Mouse (Mus musculus) G1E (cell line): Measurements from ENCODE around the gene Ndufs3. TPM values are rescaled to one million over a fixed set of nuclear protein-coding genes. Genes with fewer than 3 reads are reported as not detected.

ENCODE experiments used
- ATAC-seq: 2 replicates; pipeline ENCODE4 v1.8.0; 2016; ENCODE audit warnings: mild to moderate bottlenecking; ENCODE audit not compliant: insufficient number of reproducible peaks, poor library complexity, low FRiP score, severe bottlenecking; ENCODE audit errors: extremely low read depth
- DNase-seq: peaks from one replicate; pipeline ENCODE4 v3.0.0; 2012; ENCODE audit warnings: low spot score
- H3K27me3 ChIP-seq: 2 replicates; pipeline ENCODE4 v1.6.1; 2012; ENCODE audit warnings: mild to moderate bottlenecking, low read length, inconsistent platforms; ENCODE audit not compliant: insufficient read depth
- H3K36me3 ChIP-seq: replicated peaks from 2 replicates; pipeline ENCODE3; 2012; ENCODE audit warnings: mild to moderate bottlenecking, inconsistent platforms
- H3K4me1 ChIP-seq: 2 replicates; pipeline ENCODE4 v1.6.1; 2012; ENCODE audit warnings: low read depth, low read length, inconsistent platforms, mixed read lengths; ENCODE audit not compliant: insufficient read depth
- H3K4me3 ChIP-seq: 2 replicates; pipeline ENCODE4 v1.5.1; 2012; ENCODE audit warnings: low read depth, mild to moderate bottlenecking, inconsistent platforms, low read length, moderate library complexity, mixed read lengths
- H3K9me3 ChIP-seq: replicated peaks from 2 replicates; pipeline ENCODE4 v1.6.1; 2012; ENCODE audit warnings: inconsistent platforms
- CTCF ChIP-seq: IDR thresholded peaks from 2 replicates; pipeline ENCODE4 v1.5.1; 2012; ENCODE audit warnings: low read depth, low read length, inconsistent platforms, mixed read lengths
- GATA1 ChIP-seq: IDR thresholded peaks from 2 replicates; pipeline ENCODE4 v1.6.1; 2012; ENCODE audit warnings: borderline replicate concordance, low read length, inconsistent platforms, mixed read lengths
- GATA2 ChIP-seq: IDR thresholded peaks from 2 replicates; pipeline ENCODE4 v1.6.1; 2012; ENCODE audit warnings: low read depth, low read length, inconsistent platforms, borderline replicate concordance
- POLR2AphosphoS5 ChIP-seq: IDR thresholded peaks from 2 replicates; pipeline ENCODE4 v1.6.1; 2012; ENCODE audit warnings: low read depth, low read length, inconsistent platforms; ENCODE audit not compliant: insufficient replicate concordance
- TAL1 ChIP-seq: conservative IDR thresholded peaks from 2 replicates; pipeline ENCODE4 v1.6.1; 2012; ENCODE audit warnings: low read depth, low read length, inconsistent platforms, mixed read lengths
- polyA plus RNA-seq: library from polyadenylated mRNA; stranded (reverse); fragments of >175 nt; gene quantifications from 2 replicates; pipeline ENCODE4 v1.2.3, GENCODE M21; 2012
- total RNA-seq, 2 experiments: library from RNA; stranded (forward) in 1 of 2; stranded (reverse) in 1 of 2; fragments of 200-1000 nt in 1 of 2; fragments of >200 nt in 1 of 2; fragmentation: Nextera tagmentation in 1 of 2; gene quantifications; 2 replicates each; pipeline ENCODE4 v1.2.3; 2014 to 2017

Gene Ndufs3
- total and polyA plus RNA-seq, 3 experiments: 86.8 to 131 (median 106) TPM

DNA sequence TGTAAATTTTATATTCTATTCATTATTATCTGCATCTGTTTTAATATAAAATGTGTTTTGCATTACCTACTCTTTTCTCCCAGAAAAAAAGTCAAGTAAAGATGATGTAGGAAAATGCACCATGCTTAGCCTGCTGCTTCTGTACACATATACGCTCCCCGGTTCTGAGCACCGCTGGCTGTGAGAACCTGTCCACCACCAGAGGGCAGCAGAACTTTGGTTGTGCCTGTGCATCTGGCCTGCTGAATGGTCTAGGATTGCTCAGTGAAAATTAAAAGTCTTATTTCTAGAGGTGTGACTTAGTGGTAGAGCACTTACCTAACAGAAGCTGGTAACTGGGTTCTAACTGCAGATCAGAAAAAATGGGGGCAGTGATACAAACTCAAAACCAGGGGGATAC lies 38.1 kb downstream of the Ndufs3 start:
- H3K36me3 ChIP-seq: peaks cover 66% of the 10 kb centered on the region
- H3K27me3 ChIP-seq: no peaks in the 10 kb centered on the region
- no peak overlapping the region for H3K4me3 ChIP-seq
- DNase-seq (no peak), ATAC-seq (0 out of 2 replicates have a peak, but pooled peaks have one; percentile 41)
- H3K4me1 ChIP-seq: peaks cover 49% of the 10 kb centered on the region
- no peak for TF ChIP-seq GATA1
- TF ChIP-seq CTCF: peak; percentile 49; the same call in 1 of the 2 replicates
- H3K9me3 ChIP-seq: no peaks in the 10 kb centered on the region

DNA sequence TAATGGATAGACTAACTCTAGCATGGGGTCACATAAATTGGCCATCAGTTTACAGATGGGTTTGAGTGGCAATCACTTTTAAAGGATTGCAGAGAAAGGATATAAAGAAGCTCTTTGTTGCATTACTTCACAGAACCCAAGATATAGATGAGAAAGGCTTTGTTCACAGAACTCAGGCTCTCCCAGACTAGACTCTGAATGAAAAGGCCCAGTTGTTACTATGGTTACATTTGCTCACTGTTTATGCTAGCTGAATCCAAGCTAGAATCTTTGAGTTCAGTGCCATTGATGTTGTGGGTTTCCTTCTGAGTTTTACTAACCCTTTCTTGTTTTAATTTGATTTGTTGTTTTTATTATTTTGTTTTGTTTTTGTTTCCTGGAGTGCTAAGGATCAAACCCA lies 40.4 kb downstream of the Ndufs3 start:
- DNase-seq (no peak), ATAC-seq (no peak)
- TF ChIP-seq GATA2: no peak
- no peak for TF ChIP-seq TAL1
- no peak for TF ChIP-seq GATA1
- TF ChIP-seq CTCF: no peak
- TF ChIP-seq POLR2AphosphoS5: no peak
- H3K4me3 ChIP-seq: no peak overlapping the region
- no peaks in the 10 kb centered on the region for H3K27me3 ChIP-seq
- peaks cover 88% of the 10 kb centered on the region for H3K36me3 ChIP-seq
- no peaks in the 10 kb centered on the region for H3K9me3 ChIP-seq
- peaks cover 26% of the 10 kb centered on the region for H3K4me1 ChIP-seq

DNA sequence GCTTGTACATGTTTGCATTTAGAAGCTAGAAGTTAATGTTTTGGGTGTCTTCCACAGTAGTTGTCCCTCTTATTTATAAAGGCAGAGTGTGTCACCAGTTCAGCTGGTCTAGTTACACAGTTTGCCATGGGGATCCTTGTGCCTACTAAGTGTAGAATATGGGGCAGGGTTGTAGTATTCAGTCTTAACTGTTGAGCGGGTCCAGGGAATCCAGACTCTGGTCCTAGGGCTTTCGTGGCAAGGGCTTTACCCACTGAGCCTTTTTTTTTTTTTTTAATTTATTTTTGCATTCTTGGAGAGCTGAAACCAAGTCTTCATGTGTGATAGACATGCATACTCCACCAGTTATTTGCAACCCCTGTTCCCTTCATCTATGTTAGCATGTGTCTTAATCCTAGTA lies 43.1 kb downstream of the Ndufs3 start:
- Histone ChIP-seq H3K36me3 (peaks cover 85% of the 10 kb centered on the region), H3K27me3 (no peaks in the 10 kb centered on the region), H3K4me3 (no peak overlapping the region), H3K4me1 (peaks cover 1% of the 10 kb centered on the region; the same call in 1 of the 2 replicates), H3K9me3 (no peaks in the 10 kb centered on the region)
- no peak for ATAC-seq
- DNase-seq: no peak
- TF ChIP-seq CTCF: no peak
- no peak for TF ChIP-seq TAL1
- no peak for TF ChIP-seq GATA2
- no peak for TF ChIP-seq POLR2AphosphoS5
- no peak for TF ChIP-seq GATA1

DNA sequence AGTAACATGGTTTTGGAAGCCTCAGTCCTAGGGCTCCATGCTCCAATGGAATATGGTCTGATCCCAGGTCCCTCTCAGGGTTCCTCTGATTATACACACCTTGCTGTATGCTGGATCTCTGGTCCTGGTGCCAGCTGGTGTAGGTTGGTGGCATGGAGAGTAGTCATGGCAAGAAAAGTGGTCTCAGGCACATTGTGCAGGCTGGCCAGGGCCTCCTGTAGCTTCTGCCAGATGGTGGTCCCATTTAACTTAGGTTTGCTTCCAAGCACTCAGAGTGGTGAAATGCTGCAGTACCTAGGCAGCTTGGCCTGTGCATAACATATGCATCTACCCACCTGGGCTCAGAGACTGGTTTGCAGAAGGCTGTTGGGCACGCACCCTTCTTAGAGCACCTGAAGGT lies 54.2 kb downstream of the Ndufs3 start:
- TF ChIP-seq GATA2 (no peak), CTCF (no peak), TAL1 (no peak), POLR2AphosphoS5 (no peak), GATA1 (no peak)
- DNase-seq (no peak), ATAC-seq (no peak)
- Histone ChIP-seq H3K36me3 (peaks cover 62% of the 10 kb centered on the region), H3K4me3 (no peak overlapping the region), H3K27me3 (no peaks in the 10 kb centered on the region), H3K9me3 (no peaks in the 10 kb centered on the region), H3K4me1 (peaks cover 32% of the 10 kb centered on the region)

DNA sequence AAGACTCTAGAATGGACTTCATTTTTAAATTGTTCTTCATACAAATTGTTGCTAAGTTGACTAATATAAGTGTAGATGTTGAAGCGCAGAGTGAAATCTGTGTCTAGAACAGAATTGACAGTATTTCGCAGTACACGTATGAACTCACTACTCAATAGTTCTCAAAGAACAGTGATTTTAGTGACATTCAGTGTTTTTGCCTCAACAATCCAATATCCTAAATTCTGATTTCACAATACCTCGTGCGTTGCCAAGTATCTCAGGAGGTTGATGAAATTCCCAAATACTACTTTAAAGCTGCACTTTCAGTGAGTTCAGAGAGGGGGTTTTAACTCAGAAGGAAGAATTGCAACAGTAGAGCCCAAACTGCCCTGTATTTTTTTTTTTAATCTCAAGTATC lies 56.3 kb downstream of the Ndufs3 start:
- peaks cover 33% of the 10 kb centered on the region for H3K4me1 ChIP-seq
- ATAC-seq: no peak
- no peak overlapping the region; the same call in 1 of the 2 replicates for H3K4me3 ChIP-seq

DNA sequence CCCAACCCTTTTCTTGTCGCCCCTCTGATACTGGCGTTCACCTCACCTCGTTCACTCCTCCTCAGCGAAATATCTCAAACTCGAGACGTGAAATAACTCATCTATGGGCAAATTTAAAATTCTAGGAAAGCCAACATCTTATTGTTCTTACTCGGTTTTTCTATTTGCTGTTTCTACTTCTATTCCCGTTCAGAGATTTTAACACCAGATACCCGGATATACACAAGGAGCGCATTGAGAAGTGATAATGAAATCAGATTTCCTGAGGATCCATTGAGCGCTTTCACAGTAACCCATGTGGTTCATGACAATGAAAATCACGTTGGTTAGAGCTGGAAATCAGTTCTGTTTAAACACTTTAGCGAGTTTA lies 57.0 kb downstream of the Ndufs3 start:
- ATAC-seq (no peak), DNase-seq (no peak)
- H3K9me3 ChIP-seq: no peaks in the 10 kb centered on the region; the same call in 1 of the 2 replicates
- H3K36me3 ChIP-seq: peaks cover 36% of the 10 kb centered on the region
- no peak for TF ChIP-seq TAL1
- no peak for TF ChIP-seq GATA2
- TF ChIP-seq GATA1: no peak
- TF ChIP-seq POLR2AphosphoS5: no peak
- TF ChIP-seq CTCF: no peak
- no peaks in the 10 kb centered on the region for H3K27me3 ChIP-seq
- peak overlapping the region; percentile 99 for H3K4me3 ChIP-seq
- H3K4me1 ChIP-seq: peaks cover 33% of the 10 kb centered on the region

More for the DNA sequence above, 56.3 kb downstream of the Ndufs3 start:
- Histone ChIP-seq H3K9me3 (no peaks in the 10 kb centered on the region), H3K36me3 (peaks cover 42% of the 10 kb centered on the region), H3K27me3 (no peaks in the 10 kb centered on the region)
- no peak for DNase-seq
- TF ChIP-seq GATA1 (no peak), CTCF (no peak), GATA2 (no peak), POLR2AphosphoS5 (no peak)
